Mouse (Mus musculus) megakaryocyte-erythroid progenitor cell, adult 5-6 weeks (primary cell): Measurements from ENCODE around the gene Pgap2. TPM values are rescaled to one million over a fixed set of nuclear protein-coding genes. Genes with fewer than 3 reads are reported as not detected.
"Not testable (repeated sequence)": the region's sequence is repeated elsewhere in the genome, so short reads cannot be mapped to it uniquely, and the experiment has no call there.

Experiments used
- ATAC-seq: replicated peaks from 2 replicates; pipeline ENCODE4 v1.8.0; 2016; ENCODE audit warnings: mild to moderate bottlenecking, inconsistent platforms; ENCODE audit not compliant: severe bottlenecking, poor library complexity, low FRiP score, low TSS enrichment
- total RNA-seq, 2 experiments: library from RNA; stranded (forward) in 1 of 2; stranded (reverse) in 1 of 2; fragments of 200-1000, 215-1000 nt in 1 of 2; fragments of >200 nt in 1 of 2; fragmentation: Nextera tagmentation in 1 of 2; gene quantifications; 2 replicates each; pipeline ENCODE4 v1.2.3; 2014 to 2017

Gene Pgap2
- total RNA-seq, 2 experiments from 2014 or later, result 21.8 to 40.0 TPM

DNA sequence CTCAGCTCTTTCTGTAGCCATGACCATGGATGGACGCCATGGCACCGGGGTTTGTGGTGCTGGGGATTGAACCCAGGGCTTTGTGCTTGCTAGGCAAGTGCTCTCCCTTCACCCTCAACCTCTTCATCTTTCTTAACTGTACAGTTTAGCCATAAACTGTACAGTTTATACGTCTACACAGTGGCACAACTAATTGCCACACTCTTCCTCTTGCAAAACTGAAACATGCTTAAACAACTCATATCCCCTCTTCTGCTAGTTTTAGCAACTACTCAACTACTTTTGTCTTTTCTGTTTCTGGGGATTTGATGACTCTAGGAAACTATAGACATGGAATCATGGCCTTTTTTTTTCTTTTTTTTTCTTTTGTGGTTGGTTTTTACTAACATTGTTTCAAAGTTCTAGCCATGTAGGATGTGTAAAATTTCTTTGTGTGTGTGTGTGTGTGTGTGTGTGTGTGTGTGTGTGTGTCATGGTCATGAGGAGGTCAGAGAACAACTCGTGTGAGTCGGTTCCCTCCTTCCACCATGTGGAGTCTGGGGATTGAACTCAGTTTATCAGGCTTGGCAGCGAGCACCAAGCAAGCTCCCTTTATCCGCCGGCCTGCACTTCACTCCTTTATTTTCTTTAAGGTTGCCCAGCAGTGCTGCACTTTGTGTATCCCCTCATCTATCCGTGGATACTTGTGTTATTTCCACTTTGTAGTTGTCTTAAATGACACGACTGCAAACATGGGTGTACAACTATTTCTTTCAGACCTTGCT lies 49.9 kb downstream of the Pgap2 start:
- ATAC-seq, result no peak

DNA sequence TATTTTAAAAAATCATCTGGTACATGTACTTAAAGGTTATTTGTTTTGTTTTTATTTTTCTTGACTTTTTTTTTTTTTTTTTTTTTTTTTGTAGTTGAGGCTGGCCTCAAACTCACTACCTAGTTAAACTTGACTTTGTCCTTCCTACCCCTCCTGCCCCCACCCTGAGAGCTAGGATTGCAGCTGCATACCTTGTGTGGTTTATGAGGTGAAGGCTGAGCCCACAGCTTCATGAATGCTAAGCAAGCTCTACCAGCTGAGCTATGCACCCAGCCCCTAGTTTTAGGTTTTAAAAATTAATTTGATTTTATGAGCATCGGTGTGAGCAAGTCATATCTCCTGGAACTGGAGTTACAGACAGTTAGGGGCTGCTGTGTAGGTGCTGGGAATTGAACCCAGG lies 50.5 kb downstream of the Pgap2 start:
- no peak for ATAC-seq

- no peak for ATAC-seq
Measured at GRCm38 (mm10) chr7:102263020-102263419, 53.0 kb downstream of the Pgap2 start.

DNA sequence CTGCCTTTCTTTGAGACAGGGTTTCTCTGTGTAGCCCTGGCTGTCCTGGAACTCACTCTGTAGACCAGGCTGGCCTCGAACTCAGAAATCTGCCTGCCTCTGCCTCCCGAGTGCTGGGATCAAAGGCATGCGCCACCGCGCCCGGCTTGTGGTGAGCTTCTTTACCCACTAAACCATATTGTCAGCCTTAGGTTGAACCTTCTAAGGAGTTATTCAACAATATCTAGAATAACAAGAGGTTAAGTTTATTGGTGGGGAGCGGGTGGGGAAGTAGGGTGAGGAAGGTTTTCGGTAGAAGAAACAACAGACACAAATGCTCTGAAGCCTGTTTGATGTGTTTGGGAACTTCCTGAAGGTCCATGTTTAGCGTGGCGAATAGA lies 56.0 kb downstream of the Pgap2 start:
- not testable (repeated sequence) for ATAC-seq

GRCm38 (mm10) chr7:102266401-102267042 lies 56.5 kb downstream of the Pgap2 start:
- ATAC-seq, result peak; percentile 56

- peak; percentile 75 for ATAC-seq
Measured at GRCm38 (mm10) chr7:102267113-102267579, 57.1 kb downstream of the Pgap2 start.

- peak; percentile 42 for ATAC-seq
Measured at GRCm38 (mm10) chr7:102267601-102268394, 57.8 kb downstream of the Pgap2 start, which contains the start of gene Stim1. Gene Stim1, plus strand, starts transcription at chr7:102267806.

- ATAC-seq, result no peak
Measured at GRCm38 (mm10) chr7:102268395-102268748, 58.4 kb downstream of the Pgap2 start.

GRCm38 (mm10) chr7:102272422-102272948 lies 62.5 kb downstream of the Pgap2 start:
- ATAC-seq, result no peak

DNA sequence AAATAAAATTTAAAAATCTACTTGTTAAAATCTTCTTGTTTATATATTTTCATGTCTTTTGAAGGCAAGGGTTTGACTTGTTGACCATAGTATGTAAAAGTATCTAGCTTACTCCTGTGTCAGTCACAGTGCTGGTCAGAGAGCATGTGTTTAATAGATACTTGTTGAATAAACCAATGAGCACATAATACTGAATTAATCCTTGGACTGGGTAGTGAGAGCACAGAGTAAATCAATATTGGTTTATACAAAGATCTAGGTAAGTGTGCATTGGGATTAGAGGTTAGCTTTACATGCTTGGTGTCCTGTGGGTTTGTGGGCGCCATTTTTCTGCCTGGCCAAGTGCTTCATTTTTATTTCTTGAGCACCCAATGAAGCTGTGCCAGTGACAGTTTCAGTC lies 71.4 kb downstream of the Pgap2 start:
- ATAC-seq, result no peak

DNA sequence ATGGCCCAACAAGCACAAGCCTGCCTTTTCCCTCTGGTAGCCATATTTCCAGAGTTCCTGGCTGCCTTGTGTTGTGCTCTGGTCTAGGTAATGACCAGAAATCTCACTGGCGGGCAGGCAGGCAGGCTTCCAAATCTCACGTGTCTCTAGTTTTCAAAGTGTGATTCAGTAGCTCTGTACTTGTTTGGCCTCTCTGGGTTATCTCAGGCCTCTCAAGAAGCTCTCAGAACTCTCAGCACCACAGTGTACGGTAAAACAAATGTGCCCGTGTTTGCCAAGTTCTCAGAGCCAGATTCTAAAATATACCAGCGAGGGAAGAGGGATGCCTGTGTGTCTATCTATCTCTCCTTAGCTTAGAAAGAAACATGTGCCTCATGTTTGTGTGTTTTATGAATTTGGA lies 72.3 kb downstream of the Pgap2 start:
- ATAC-seq, result no peak

Other genes starting within 250 kb of the Pgap2 start
- 4.7 and 9.2 TPM in 2 replicates for gene Il18bp, start 191.5 kb upstream of the Pgap2 start, total RNA-seq (2014; fragmentation: Nextera tagmentation)
- gene Il18bp, start 191.5 kb upstream of the Pgap2 start, total RNA-seq (2017), result 1.1 and 2.7 TPM in 2 replicates
- gene Rnf121, start 144.7 kb upstream of the Pgap2 start, total RNA-seq (2014; fragmentation: Nextera tagmentation), result 12.5 and 12.6 TPM in 2 replicates
- gene Rnf121, start 144.7 kb upstream of the Pgap2 start, total RNA-seq (2017), result 11.2 and 19.6 TPM in 2 replicates
- gene Xndc1, start 144.7 kb upstream of the Pgap2 start, total RNA-seq (2014; fragmentation: Nextera tagmentation), result 54.5 and 57.5 TPM in 2 replicates
- gene Xndc1, start 144.7 kb upstream of the Pgap2 start, total RNA-seq (2017), result 28.7 and 40.8 TPM in 2 replicates
- gene Xntrpc, start 144.5 kb upstream of the Pgap2 start, total RNA-seq (2014; fragmentation: Nextera tagmentation), result 0.48 and 1.3 TPM in 2 replicates
- gene Xntrpc, start 144.5 kb upstream of the Pgap2 start, total RNA-seq (2017), result 0.08 TPM in 1 of 2 replicates, not detected in the other
- not detected in 2 replicates for gene Trpc2, start 127.1 kb upstream of the Pgap2 start, total RNA-seq (2014; fragmentation: Nextera tagmentation)
- 0.80 and 1.0 TPM in 2 replicates for gene Trpc2, start 127.1 kb upstream of the Pgap2 start, total RNA-seq (2017)
- gene Art1, start 108.5 kb upstream of the Pgap2 start, total RNA-seq (2014; fragmentation: Nextera tagmentation), result not detected in 2 replicates
- gene Art1, start 108.5 kb upstream of the Pgap2 start, total RNA-seq (2017), result not detected in 2 replicates
- 2.2 TPM in 1 of 2 replicates, not detected in the other for gene Art5, start 100.7 kb upstream of the Pgap2 start, total RNA-seq (2014; fragmentation: Nextera tagmentation)
- gene Art5, start 100.7 kb upstream of the Pgap2 start, total RNA-seq (2017), result not detected in 2 replicates
- gene Chrna10, start 93.4 kb upstream of the Pgap2 start, total RNA-seq (2014; fragmentation: Nextera tagmentation), result not detected in 2 replicates
- not detected in 2 replicates for gene Chrna10, start 93.4 kb upstream of the Pgap2 start, total RNA-seq (2017)
- 71.1 and 73.6 TPM in 2 replicates for gene Nup98, start within 50 bp of the Pgap2 start, total RNA-seq (2014; fragmentation: Nextera tagmentation)
- gene Nup98, start within 50 bp of the Pgap2 start, total RNA-seq (2017), result 50.4 and 59.9 TPM in 2 replicates
- 145 and 157 TPM in 2 replicates for gene Rhog, start 45.8 kb downstream of the Pgap2 start, total RNA-seq (2014; fragmentation: Nextera tagmentation)
- 20.5 and 38.6 TPM in 2 replicates for gene Rhog, start 45.8 kb downstream of the Pgap2 start, total RNA-seq (2017)
- 23.4 and 37.7 TPM in 2 replicates for gene Stim1, start 57.6 kb downstream of the Pgap2 start, total RNA-seq (2014; fragmentation: Nextera tagmentation)
- 18.4 and 19.4 TPM in 2 replicates for gene Stim1, start 57.6 kb downstream of the Pgap2 start, total RNA-seq (2017)
- 270 and 301 TPM in 2 replicates for gene Rrm1, start 231.5 kb downstream of the Pgap2 start, total RNA-seq (2014; fragmentation: Nextera tagmentation)
- 1,022 TPM in 2 replicates for gene Rrm1, start 231.5 kb downstream of the Pgap2 start, total RNA-seq (2017)